Mouse (Mus musculus): ENCODE results near the gene Sart3. TPM values are rescaled to one million over a fixed set of nuclear protein-coding genes. Genes with fewer than 3 reads are reported as not detected.
A peak's percentile ranks its signal among the peaks of the same experiment; 100 is the strongest.

The Sart3 gene
- polyA plus RNA-seq, 1 experiment, result 10.7 TPM

DNA sequence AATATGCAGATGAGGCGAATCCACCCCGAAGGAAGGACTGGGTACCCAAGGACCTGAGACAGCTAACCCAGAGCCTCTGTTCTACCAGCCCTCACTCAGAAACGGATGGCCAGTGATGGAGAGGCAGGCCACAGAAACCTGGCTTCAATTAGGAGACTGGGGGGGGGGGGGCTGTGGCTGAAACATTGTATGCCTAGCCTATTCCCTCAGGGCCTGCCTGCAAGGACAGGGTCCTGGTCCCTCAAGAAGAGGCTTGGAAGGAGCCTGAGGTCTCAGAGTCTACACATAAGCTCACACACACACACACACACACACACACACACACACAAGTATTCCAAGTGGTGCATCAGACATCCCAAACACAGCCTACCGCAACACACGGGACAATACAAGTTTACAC lies 27.4 kb upstream of the Sart3 start:
- Histone ChIP-seq H3K27me3 (ENCODE audit: control insufficient read depth, insufficient read depth, low read length) (no peaks in the 10 kb centered on the region), H3K4me3 (ENCODE audit: low read depth, low read length) (peak overlapping the region; percentile 49), H3K27ac (ENCODE audit: insufficient read depth, low read depth, low read length) (peak overlapping the region; percentile 27), H3K4me1 (ENCODE audit: control insufficient read depth, insufficient read depth, insufficient read length, low read length) (no peaks in the 10 kb centered on the region), H3K36me3 (ENCODE audit: control insufficient read depth, insufficient read depth, low read length) (no peaks in the 10 kb centered on the region)
- TF ChIP-seq POLR2A (IDR thresholded peaks at IDR 0.05; ENCODE audit: low read depth, low read length) (no peak), CTCF (IDR thresholded peaks at IDR 0.05; ENCODE audit: extremely low read depth, insufficient read length, insufficient replicate concordance, low read depth, low read length) (no peak)
- 53% methylated on average over 5 of the region's 5 CpGs for WGBS

GRCm38 (mm10) chr5:113798525-113798924 lies 26.2 kb upstream of the Sart3 start:
- no peak overlapping the region for H3K27ac ChIP-seq (ENCODE audit: insufficient read depth, low read depth, low read length)
- no peaks in the 10 kb centered on the region for H3K4me1 ChIP-seq (ENCODE audit: control insufficient read depth, insufficient read depth, insufficient read length, low read length)
- WGBS, result 72% methylated on average over 9 of the region's 9 CpGs
- H3K36me3 ChIP-seq (ENCODE audit: control insufficient read depth, insufficient read depth, low read length), result no peaks in the 10 kb centered on the region
- no peaks in the 10 kb centered on the region for H3K27me3 ChIP-seq (ENCODE audit: control insufficient read depth, insufficient read depth, low read length)
- TF ChIP-seq POLR2A (IDR thresholded peaks at IDR 0.05; ENCODE audit: low read depth, low read length) (no peak), CTCF (IDR thresholded peaks at IDR 0.05; ENCODE audit: extremely low read depth, insufficient read length, insufficient replicate concordance, low read depth, low read length) (no peak)
- H3K4me3 ChIP-seq (ENCODE audit: low read depth, low read length), result peak overlapping the region; percentile 32

- Histone ChIP-seq H3K27ac (ENCODE audit: insufficient read depth, low read depth, low read length) (no peak overlapping the region), H3K27me3 (ENCODE audit: control insufficient read depth, insufficient read depth, low read length) (no peaks in the 10 kb centered on the region), H3K4me1 (ENCODE audit: control insufficient read depth, insufficient read depth, insufficient read length, low read length) (no peaks in the 10 kb centered on the region), H3K36me3 (ENCODE audit: control insufficient read depth, insufficient read depth, low read length) (no peaks in the 10 kb centered on the region), H3K4me3 (ENCODE audit: low read depth, low read length) (peak overlapping the region; percentile 4)
- WGBS, result 26% methylated on average over 19 of the region's 19 CpGs
- no peak for TF ChIP-seq POLR2A (IDR thresholded peaks at IDR 0.05; ENCODE audit: low read depth, low read length)
- TF ChIP-seq CTCF (IDR thresholded peaks at IDR 0.05; ENCODE audit: extremely low read depth, insufficient read length, insufficient replicate concordance, low read depth, low read length), result no peak
These were observed 25.0 kb upstream of the Sart3 start for GRCm38 (mm10) chr5:113797149-113797882.

- Histone ChIP-seq H3K4me3 (ENCODE audit: low read depth, low read length) (no peak overlapping the region), H3K27ac (ENCODE audit: insufficient read depth, low read depth, low read length) (no peak overlapping the region)
These were observed 24.3 kb upstream of the Sart3 start for GRCm38 (mm10) chr5:113796401-113797148.

GRCm38 (mm10) chr5:113791197-113792095 lies 19.1 kb upstream of the Sart3 start:
- no peak overlapping the region for H3K27ac ChIP-seq (ENCODE audit: insufficient read depth, low read depth, low read length)
- no peak overlapping the region for H3K4me3 ChIP-seq (ENCODE audit: low read depth, low read length)
- no peaks in the 10 kb centered on the region for H3K27me3 ChIP-seq (ENCODE audit: control insufficient read depth, insufficient read depth, low read length)
- WGBS, result 56% methylated on average over 16 of the region's 16 CpGs
- no peaks in the 10 kb centered on the region for H3K36me3 ChIP-seq (ENCODE audit: control insufficient read depth, insufficient read depth, low read length)
- TF ChIP-seq POLR2A (IDR thresholded peaks at IDR 0.05; ENCODE audit: low read depth, low read length) (no peak), CTCF (IDR thresholded peaks at IDR 0.05; ENCODE audit: extremely low read depth, insufficient read length, insufficient replicate concordance, low read depth, low read length) (no peak)
- H3K4me1 ChIP-seq (ENCODE audit: control insufficient read depth, insufficient read depth, insufficient read length, low read length), result peaks cover 9% of the 10 kb centered on the region

More at GRCm38 (mm10) chr5:113796401-113797148, 24.3 kb upstream of the Sart3 start:
- no peaks in the 10 kb centered on the region for H3K36me3 ChIP-seq (ENCODE audit: control insufficient read depth, insufficient read depth, low read length)
- 12% methylated on average over 13 of the region's 13 CpGs for WGBS
- H3K27me3 ChIP-seq (ENCODE audit: control insufficient read depth, insufficient read depth, low read length), result no peaks in the 10 kb centered on the region
- TF ChIP-seq POLR2A (IDR thresholded peaks at IDR 0.05; ENCODE audit: low read depth, low read length) (no peak), CTCF (IDR thresholded peaks at IDR 0.05; ENCODE audit: extremely low read depth, insufficient read length, insufficient replicate concordance, low read depth, low read length) (no peak)
- peaks cover under 1% of the 10 kb centered on the region; the same call in 1 of the 2 replicates for H3K4me1 ChIP-seq (ENCODE audit: control insufficient read depth, insufficient read depth, insufficient read length, low read length)

- H3K27ac ChIP-seq (ENCODE audit: insufficient read depth, low read depth, low read length), result no peak overlapping the region
- H3K27me3 ChIP-seq (ENCODE audit: control insufficient read depth, insufficient read depth, low read length), result no peaks in the 10 kb centered on the region
- H3K4me1 ChIP-seq (ENCODE audit: control insufficient read depth, insufficient read depth, insufficient read length, low read length), result peaks cover 9% of the 10 kb centered on the region
- 30% methylated on average over 11 of the region's 11 CpGs for WGBS
- no peaks in the 10 kb centered on the region for H3K36me3 ChIP-seq (ENCODE audit: control insufficient read depth, insufficient read depth, low read length)
- H3K4me3 ChIP-seq (ENCODE audit: low read depth, low read length), result no peak overlapping the region
- TF ChIP-seq POLR2A (IDR thresholded peaks at IDR 0.05; ENCODE audit: low read depth, low read length) (no peak), CTCF (IDR thresholded peaks at IDR 0.05; ENCODE audit: extremely low read depth, insufficient read length, insufficient replicate concordance, low read depth, low read length) (no peak)
These were observed 18.3 kb upstream of the Sart3 start for GRCm38 (mm10) chr5:113790453-113791196.

All from small intestine, adult 2 months (tissue).